13 mouse cellular contexts compared by ENCODE assay signal in genomic region chr5:113121591-113121875, GRCm38 (mm10). TPM values are rescaled to one million over a fixed set of nuclear protein-coding genes. Genes with fewer than 3 reads are reported as not detected.
DNase-seq lines count a peak whose midpoint lies in the region; ATAC-seq and TF ChIP-seq lines count a peak whose summit lies in the region.
"Had no signal": no experiment of that assay in that cellular context is flagged by ENCODE, and none has a peak within 500 bp of the region (broad histone marks: within the 10 kb centered on the region; RNA-seq: fewer than 3 reads in every experiment).

No protein-coding gene starts in this region.

- H3K4me2 ChIP-seq in embryonic facial prominence, embryonic 13.5 days, result peak overlapping the region; percentile 31; the same call in 1 of the 2 replicates
- peak overlapping the region; percentile 38 for H3K4me2 ChIP-seq in limb, embryonic 13.5 days (replicated peaks)
- H3K4me2 ChIP-seq: hindbrain, embryonic 15.5 days had no signal

- peaks cover 52% of the 10 kb centered on the region for H3K4me1 ChIP-seq in embryonic facial prominence, embryonic 13.5 days
- peaks cover 59% of the 10 kb centered on the region for H3K4me1 ChIP-seq in limb, embryonic 13.5 days

- intact Hi-C loops in gastrocnemius, adult 2 months (cut with DNase I), result no loop called here

- ATAC-seq in embryonic facial prominence, embryonic 13.5 days (ENCODE audit: insufficient number of reproducible peaks, insufficient read depth, low FRiP score, low TSS enrichment, low read depth), result no peak
- no peak for ATAC-seq in limb, embryonic 13.5 days (ENCODE audit: low FRiP score, low read depth)

- H3K9me3 ChIP-seq in embryonic facial prominence, embryonic 13.5 days, result 0 out of 2 replicates have a peak, but pooled peaks cover 2% of the 10 kb centered on the region
- H3K9me3 ChIP-seq in limb, embryonic 13.5 days, result no peaks in the 10 kb centered on the region
- H3K9me3 ChIP-seq: hindbrain, embryonic 15.5 days had no signal

- H3K9ac ChIP-seq in embryonic facial prominence, embryonic 13.5 days, result no peak overlapping the region
- no peak overlapping the region for H3K9ac ChIP-seq in limb, embryonic 13.5 days
- H3K9ac ChIP-seq: hindbrain, embryonic 15.5 days had no signal

- 45% methylated on average over 6 of the region's 6 CpGs for WGBS in embryonic facial prominence, embryonic 13.5 days
- 14% methylated on average over 6 of the region's 6 CpGs for WGBS in limb, embryonic 13.5 days

- H3K36me3 ChIP-seq in embryonic facial prominence, embryonic 13.5 days, result no peaks in the 10 kb centered on the region
- no peaks in the 10 kb centered on the region for H3K36me3 ChIP-seq in limb, embryonic 13.5 days
- H3K36me3 ChIP-seq: G1E; hindbrain, embryonic 15.5 days had no signal

- H3K27me3 ChIP-seq in embryonic facial prominence, embryonic 13.5 days, result no peaks in the 10 kb centered on the region; the same call in 1 of the 2 replicates
- no peaks in the 10 kb centered on the region for H3K27me3 ChIP-seq in limb, embryonic 13.5 days
- H3K27me3 ChIP-seq: hindbrain, embryonic 15.5 days had no signal

- no peak overlapping the region for H3K4me3 ChIP-seq in gastrocnemius, adult 2 months
- H3K4me3 ChIP-seq in layer of hippocampus, adult 2 months, result no peak overlapping the region
- no peak overlapping the region for H3K4me3 ChIP-seq in embryonic facial prominence, embryonic 13.5 days
- no peak overlapping the region for H3K4me3 ChIP-seq in limb, embryonic 13.5 days
- H3K4me3 ChIP-seq: hindbrain, embryonic 15.5 days had no signal

- no peak for DNase-seq in gastrocnemius, adult 2 months
- no peak for DNase-seq in gastrocnemius, postnatal 10 days
- no peak for DNase-seq in layer of hippocampus, adult 2 months (ENCODE audit: low spot score in 2 of 2)
- no peak for DNase-seq in layer of hippocampus, postnatal 25 days (ENCODE audit: extremely low spot score in 1 of 2, low spot score in 1 of 2)
- no peak for DNase-seq in layer of hippocampus, adult 18-20 months (ENCODE audit: low spot score in 2 of 2)
- no peak for DNase-seq in thymus, postnatal 10 days (ENCODE audit: low spot score in 2 of 2)
- DNase-seq: cerebellum, postnatal 14 days; gastrocnemius, postnatal 36 days had no signal

- H3K27ac ChIP-seq in gastrocnemius, adult 2 months, result peak overlapping the region; percentile 78
- H3K27ac ChIP-seq in layer of hippocampus, adult 2 months, result peak overlapping the region; percentile 37; the same call in 1 of the 2 replicates
- H3K27ac ChIP-seq in embryonic facial prominence, embryonic 13.5 days, result peak overlapping the region; percentile 73
- H3K27ac ChIP-seq in limb, embryonic 13.5 days, result peak overlapping the region; percentile 76
- H3K27ac ChIP-seq: hindbrain, embryonic 15.5 days had no signal

- no peak for TF ChIP-seq CTCF in gastrocnemius, adult 2 months (IDR thresholded peaks at IDR 0.05)
- no peak for TF ChIP-seq CTCF in layer of hippocampus, adult 2 months (conservative IDR thresholded peaks at IDR 0.05)

RNA-seq across cellular contexts. Expression of gene Crybb3, which starts 40.1 kb away (rescaled TPM):
- total RNA-seq in gastrocnemius, adult 2 months (2021), result 1 to 10 TPM in 1 of 2 experiments, under 1 TPM in 1; 0.79 to 1.0 TPM
- 1 to 10 TPM in 1 of 2 experiments, under 1 TPM in 1; 0.68 to 2.0 TPM for total RNA-seq in gastrocnemius, postnatal 10 days (2021)
- total RNA-seq in layer of hippocampus, adult 2 months (2021), result 1 to 10 TPM; 3.8 to 4.2 TPM
- total RNA-seq in layer of hippocampus, postnatal 25 days (2021), result 1 to 10 TPM; 1.5 to 2.8 TPM
- polyA plus RNA-seq in embryonic facial prominence, embryonic 13.5 days (2015; fragmentation: Nextera tagmentation; extraction: Ambion mirVana), result 1.3 and 2.5 TPM in 2 replicates
- polyA plus RNA-seq in limb, embryonic 13.5 days (2015; fragmentation: Nextera tagmentation; extraction: Ambion mirVana), result 0.89 and 1.6 TPM in 2 replicates
- total RNA-seq in layer of hippocampus, adult 18-20 months (2021), result 1 to 10 TPM; 1.6 to 2.1 TPM
- total RNA-seq: G1E had no signal
- polyA plus RNA-seq: G1E had no signal

RNA-seq across cellular contexts. Expression of gene Crybb2, which starts 51.6 kb away (rescaled TPM):
- not detected for total RNA-seq in gastrocnemius, adult 2 months (2021)
- total RNA-seq in gastrocnemius, postnatal 10 days (2021), result not detected
- not detected for total RNA-seq in layer of hippocampus, adult 2 months (2021)
- not detected for total RNA-seq in layer of hippocampus, postnatal 25 days (2021)
- polyA plus RNA-seq in embryonic facial prominence, embryonic 13.5 days (2015; fragmentation: Nextera tagmentation; extraction: Ambion mirVana), result not detected in 2 replicates
- polyA plus RNA-seq in limb, embryonic 13.5 days (2015; fragmentation: Nextera tagmentation; extraction: Ambion mirVana), result not detected in 2 replicates
- total RNA-seq in layer of hippocampus, adult 18-20 months (2021), result not detected
- total RNA-seq: G1E; gastrocnemius, postnatal 36 days; liver, adult 2 months had no signal
- polyA plus RNA-seq: G1E; hindbrain, embryonic 15.5 days; liver, adult 2 months had no signal
